Mouse (Mus musculus): ENCODE measurements around the gene Rac2. TPM values are rescaled to one million over a fixed set of nuclear protein-coding genes. Genes with fewer than 3 reads are reported as not detected.

Gene Rac2
- polyA plus RNA-seq, 1 experiment from 2014 or later, result 7.0 TPM

- H3K4me1 ChIP-seq (ENCODE audit: control insufficient read depth, insufficient read depth, low read length), result no peaks in the 10 kb centered on the region
- no peaks in the 10 kb centered on the region for H3K9me3 ChIP-seq (ENCODE audit: control insufficient read depth, low read length)
- H3K4me3 ChIP-seq (replicated peaks; ENCODE audit: low read depth, low read length), result no peak overlapping the region
- H3K9ac ChIP-seq (replicated peaks; ENCODE audit: low read length), result no peak overlapping the region
- no peak overlapping the region for H3K27ac ChIP-seq (replicated peaks; ENCODE audit: low read depth, low read length)
- no peaks in the 10 kb centered on the region for H3K36me3 ChIP-seq (ENCODE audit: control insufficient read depth, insufficient read depth, low read length)
- ATAC-seq (ENCODE audit: low FRiP score, low TSS enrichment), result no peak
- WGBS, result 96% methylated on average over 3 of the region's 3 CpGs
- H3K4me2 ChIP-seq (ENCODE audit: low read length), result no peak overlapping the region
- H3K27me3 ChIP-seq (ENCODE audit: control insufficient read depth, insufficient read depth, low read length), result no peaks in the 10 kb centered on the region
- DNase-seq, result no peak
Observed at GRCm38 (mm10) chr15:78563344-78563743, 9.2 kb downstream of the Rac2 start.

- DNase-seq (no peak), ATAC-seq (ENCODE audit: low FRiP score, low TSS enrichment) (no peak)
- H3K27me3 ChIP-seq (ENCODE audit: control insufficient read depth, insufficient read depth, low read length), result no peaks in the 10 kb centered on the region
- no peak overlapping the region for H3K4me2 ChIP-seq (ENCODE audit: low read length)
- H3K4me1 ChIP-seq (ENCODE audit: control insufficient read depth, insufficient read depth, low read length), result no peaks in the 10 kb centered on the region
- H3K4me3 ChIP-seq (replicated peaks; ENCODE audit: low read depth, low read length), result no peak overlapping the region
- 50% methylated on average over 11 of the region's 11 CpGs for WGBS
- H3K36me3 ChIP-seq (ENCODE audit: control insufficient read depth, insufficient read depth, low read length), result no peaks in the 10 kb centered on the region
- no peak overlapping the region for H3K9ac ChIP-seq (replicated peaks; ENCODE audit: low read length)
- H3K9me3 ChIP-seq (ENCODE audit: control insufficient read depth, low read length), result no peaks in the 10 kb centered on the region
- H3K27ac ChIP-seq (replicated peaks; ENCODE audit: low read depth, low read length), result no peak overlapping the region
Observed at GRCm38 (mm10) chr15:78559141-78559979, 13.2 kb downstream of the Rac2 start.

- Histone ChIP-seq H3K27me3 (ENCODE audit: control insufficient read depth, insufficient read depth, low read length) (no peaks in the 10 kb centered on the region), H3K4me2 (ENCODE audit: low read length) (no peak overlapping the region), H3K9ac (replicated peaks; ENCODE audit: low read length) (no peak overlapping the region), H3K36me3 (ENCODE audit: control insufficient read depth, insufficient read depth, low read length) (no peaks in the 10 kb centered on the region), H3K4me1 (ENCODE audit: control insufficient read depth, insufficient read depth, low read length) (no peaks in the 10 kb centered on the region), H3K27ac (replicated peaks; ENCODE audit: low read depth, low read length) (no peak overlapping the region), H3K4me3 (replicated peaks; ENCODE audit: low read depth, low read length) (no peak overlapping the region), H3K9me3 (ENCODE audit: control insufficient read depth, low read length) (no peaks in the 10 kb centered on the region; the same call in 1 of the 2 replicates)
- ATAC-seq (ENCODE audit: low FRiP score, low TSS enrichment) (no peak), DNase-seq (no peak)
- 69% methylated on average over 10 of the region's 10 CpGs for WGBS
Observed at GRCm38 (mm10) chr15:78557693-78558535, 14.7 kb downstream of the Rac2 start.

- Histone ChIP-seq H3K9me3 (ENCODE audit: control insufficient read depth, low read length) (peaks cover 4% of the 10 kb centered on the region), H3K27me3 (ENCODE audit: control insufficient read depth, insufficient read depth, low read length) (no peaks in the 10 kb centered on the region), H3K4me1 (ENCODE audit: control insufficient read depth, insufficient read depth, low read length) (no peaks in the 10 kb centered on the region), H3K36me3 (ENCODE audit: control insufficient read depth, insufficient read depth, low read length) (no peaks in the 10 kb centered on the region), H3K4me2 (ENCODE audit: low read length) (0 out of 2 replicates have a peak overlapping the region, but pooled peaks have one; percentile 0), H3K4me3 (replicated peaks; ENCODE audit: low read depth, low read length) (no peak overlapping the region), H3K9ac (replicated peaks; ENCODE audit: low read length) (no peak overlapping the region), H3K27ac (replicated peaks; ENCODE audit: low read depth, low read length) (no peak overlapping the region)
- WGBS, result 64% methylated on average over 25 of the region's 25 CpGs
- ATAC-seq (ENCODE audit: low FRiP score, low TSS enrichment) (no peak), DNase-seq (no peak)
Observed at GRCm38 (mm10) chr15:78554545-78555313, 17.9 kb downstream of the Rac2 start.

- H3K27ac ChIP-seq (replicated peaks; ENCODE audit: low read depth, low read length), result no peak overlapping the region
- no peak overlapping the region for H3K4me3 ChIP-seq (replicated peaks; ENCODE audit: low read depth, low read length)
- peaks cover 4% of the 10 kb centered on the region for H3K9me3 ChIP-seq (ENCODE audit: control insufficient read depth, low read length)
- ATAC-seq (ENCODE audit: low FRiP score, low TSS enrichment), result no peak
- no peaks in the 10 kb centered on the region for H3K36me3 ChIP-seq (ENCODE audit: control insufficient read depth, insufficient read depth, low read length)
- no peak overlapping the region for H3K4me2 ChIP-seq (ENCODE audit: low read length)
- H3K9ac ChIP-seq (replicated peaks; ENCODE audit: low read length), result no peak overlapping the region
- H3K27me3 ChIP-seq (ENCODE audit: control insufficient read depth, insufficient read depth, low read length), result no peaks in the 10 kb centered on the region
- whole genome bisulfite sequencing, result 79% methylated on average over 4 of the region's 4 CpGs
- peaks cover 8% of the 10 kb centered on the region for H3K4me1 ChIP-seq (ENCODE audit: control insufficient read depth, insufficient read depth, low read length)
- DNase-seq, result no peak
Observed at GRCm38 (mm10) chr15:78549189-78549734, 23.3 kb downstream of the Rac2 start.

GRCm38 (mm10) chr15:78548711-78549110, 23.9 kb downstream of the Rac2 start:
- no peak for DNase-seq
- WGBS, result 74% methylated on average over 8 of the region's 8 CpGs
- no peaks in the 10 kb centered on the region for H3K36me3 ChIP-seq (ENCODE audit: control insufficient read depth, insufficient read depth, low read length)
- H3K9me3 ChIP-seq (ENCODE audit: control insufficient read depth, low read length), result peaks cover 4% of the 10 kb centered on the region
- peaks cover 8% of the 10 kb centered on the region for H3K4me1 ChIP-seq (ENCODE audit: control insufficient read depth, insufficient read depth, low read length)
- H3K4me2 ChIP-seq (ENCODE audit: low read length), result no peak overlapping the region
- ATAC-seq (ENCODE audit: low FRiP score, low TSS enrichment), result no peak
- no peak overlapping the region for H3K9ac ChIP-seq (replicated peaks; ENCODE audit: low read length)
- H3K27me3 ChIP-seq (ENCODE audit: control insufficient read depth, insufficient read depth, low read length), result no peaks in the 10 kb centered on the region
- H3K27ac ChIP-seq (replicated peaks; ENCODE audit: low read depth, low read length), result no peak overlapping the region
- H3K4me3 ChIP-seq (replicated peaks; ENCODE audit: low read depth, low read length), result no peak overlapping the region

GRCm38 (mm10) chr15:78548336-78548665, 24.3 kb downstream of the Rac2 start:
- 39% methylated on average over 3 of the region's 3 CpGs for WGBS
- no peak for DNase-seq
- H3K27ac ChIP-seq (replicated peaks; ENCODE audit: low read depth, low read length), result no peak overlapping the region

More at GRCm38 (mm10) chr15:78548336-78548665, 24.3 kb downstream of the Rac2 start:
- H3K4me1 ChIP-seq (ENCODE audit: control insufficient read depth, insufficient read depth, low read length), result peaks cover 8% of the 10 kb centered on the region
- no peak overlapping the region for H3K9ac ChIP-seq (replicated peaks; ENCODE audit: low read length)
- H3K27me3 ChIP-seq (ENCODE audit: control insufficient read depth, insufficient read depth, low read length), result no peaks in the 10 kb centered on the region
- no peaks in the 10 kb centered on the region for H3K36me3 ChIP-seq (ENCODE audit: control insufficient read depth, insufficient read depth, low read length)
- H3K9me3 ChIP-seq (ENCODE audit: control insufficient read depth, low read length), result peaks cover 4% of the 10 kb centered on the region
- no peak overlapping the region for H3K4me2 ChIP-seq (ENCODE audit: low read length)
- H3K4me3 ChIP-seq (replicated peaks; ENCODE audit: low read depth, low read length), result no peak overlapping the region
- no peak for ATAC-seq (ENCODE audit: low FRiP score, low TSS enrichment)

Measured in midbrain, embryonic 14.5 days (tissue).